Comparison of ENCODE assay signal across 7 mouse cellular contexts in genomic region chr1:90207739-90208502, GRCm38 (mm10). TPM values are rescaled to one million over a fixed set of nuclear protein-coding genes. Genes with fewer than 3 reads are reported as not detected.
DNase-seq lines count a peak whose midpoint lies in the region; ATAC-seq lines count a peak whose summit lies in the region.

No protein-coding gene starts in this region.

- peaks cover 8% of the 10 kb centered on the region; the same call in 1 of the 2 replicates for H3K27me3 ChIP-seq in forebrain, embryonic 10.5 days (ENCODE audit: poor library complexity, severe bottlenecking)
- no peaks in the 10 kb centered on the region; the same call in 1 of the 2 replicates for H3K27me3 ChIP-seq in hindbrain, embryonic 15.5 days
- H3K27me3 ChIP-seq in midbrain, embryonic 13.5 days, result peaks cover 5% of the 10 kb centered on the region

- no peak overlapping the region for H3K9ac ChIP-seq in hindbrain, embryonic 15.5 days
- H3K9ac ChIP-seq in midbrain, embryonic 13.5 days (replicated peaks), result no peak overlapping the region

- WGBS in forebrain, embryonic 10.5 days, result 71% methylated on average over 6 of the region's 6 CpGs
- 62% methylated on average over 6 of the region's 6 CpGs for WGBS in hindbrain, embryonic 15.5 days
- 50% methylated on average over 6 of the region's 6 CpGs for WGBS in midbrain, embryonic 13.5 days

- H3K4me1 ChIP-seq in brown adipose tissue, adult 24 weeks (ENCODE audit: control insufficient read depth, insufficient read depth, insufficient read length, low read length), result peaks cover 30% of the 10 kb centered on the region
- H3K4me1 ChIP-seq in forebrain, embryonic 10.5 days, result peaks cover 90% of the 10 kb centered on the region
- peaks cover 64% of the 10 kb centered on the region for H3K4me1 ChIP-seq in hindbrain, embryonic 15.5 days (replicated peaks)
- H3K4me1 ChIP-seq in midbrain, embryonic 13.5 days (replicated peaks), result peaks cover 85% of the 10 kb centered on the region

- H3K27ac ChIP-seq in brown adipose tissue, adult 24 weeks (replicated peaks; ENCODE audit: low read depth, low read length), result peak overlapping the region; percentile 97
- peak overlapping the region; percentile 12 for H3K27ac ChIP-seq in forebrain, embryonic 10.5 days
- no peak overlapping the region for H3K27ac ChIP-seq in hindbrain, embryonic 15.5 days (replicated peaks)
- H3K27ac ChIP-seq in midbrain, embryonic 13.5 days, result peak overlapping the region; percentile 70

- peak overlapping the region; percentile 60 for H3K4me2 ChIP-seq in hindbrain, embryonic 15.5 days
- H3K4me2 ChIP-seq in midbrain, embryonic 13.5 days (replicated peaks), result peak overlapping the region; percentile 65

- no peak for ATAC-seq in hindbrain, embryonic 15.5 days (ENCODE audit: low FRiP score, low read depth)
- no peak for ATAC-seq in midbrain, embryonic 13.5 days
- no peak for ATAC-seq in inflammation-experienced regulatory T-cells, adult 6 months
- ATAC-seq in megakaryocyte-erythroid progenitor cell, adult 5-6 weeks (replicated peaks; ENCODE audit: low FRiP score, low TSS enrichment, poor library complexity, severe bottlenecking), result no peak

- H3K4me3 ChIP-seq in brown adipose tissue, adult 24 weeks (ENCODE audit: insufficient read depth, low read depth, low read length), result peak overlapping the region; percentile 50
- H3K4me3 ChIP-seq in forebrain, embryonic 10.5 days, result peak overlapping the region; percentile 12; the same call in 1 of the 2 replicates
- H3K4me3 ChIP-seq in hindbrain, embryonic 15.5 days, result no peak overlapping the region
- peak overlapping the region; percentile 58 for H3K4me3 ChIP-seq in midbrain, embryonic 13.5 days (replicated peaks)

- DNase-seq in forebrain, embryonic 10.5 days (ENCODE audit: extremely low spot score, low spot score), result no peak
- no peak for DNase-seq in adrenal gland, postnatal 4 days (ENCODE audit: low spot score in 2 of 2)

- peaks cover 44% of the 10 kb centered on the region for H3K36me3 ChIP-seq in forebrain, embryonic 10.5 days (replicated peaks)
- no peaks in the 10 kb centered on the region for H3K36me3 ChIP-seq in hindbrain, embryonic 15.5 days
- no peaks in the 10 kb centered on the region for H3K36me3 ChIP-seq in midbrain, embryonic 13.5 days

- no peaks in the 10 kb centered on the region for H3K9me3 ChIP-seq in forebrain, embryonic 10.5 days
- no peaks in the 10 kb centered on the region for H3K9me3 ChIP-seq in hindbrain, embryonic 15.5 days
- no peaks in the 10 kb centered on the region for H3K9me3 ChIP-seq in midbrain, embryonic 13.5 days

RNA-seq across cellular contexts. Expression of gene Ackr3, which starts 4.1 kb away (rescaled TPM):
- polyA plus RNA-seq in brown adipose tissue, adult 24 weeks (2012; ENCODE audit: insufficient read depth, insufficient read length, missing spikeins), result 74.7 and 97.7 TPM in 2 replicates
- 19.3 and 21.5 TPM in 2 replicates for polyA plus RNA-seq in forebrain, embryonic 10.5 days (2016; fragmentation: Nextera tagmentation; extraction: Ambion mirVana)
- polyA plus RNA-seq in hindbrain, embryonic 15.5 days (2015; fragmentation: Nextera tagmentation; extraction: Ambion mirVana), result 9.6 and 10.4 TPM in 2 replicates
- 16.1 and 17.1 TPM in 2 replicates for polyA plus RNA-seq in midbrain, embryonic 13.5 days (2015; fragmentation: Nextera tagmentation; extraction: Ambion mirVana)
- 10 to 100 TPM; 19.5 to 22.2 TPM for total RNA-seq in adrenal gland, postnatal 4 days (2021)
- under 1 TPM in 1 of 3 experiments, not detected in 2; 0.54 TPM for polyA plus RNA-seq in inflammation-experienced regulatory T-cells, adult 6 months (2017; shearing (Covaris generic))
- not detected in 2 replicates for total RNA-seq in megakaryocyte-erythroid progenitor cell, adult 5-6 weeks (2014; fragmentation: Nextera tagmentation)
- not detected in 2 replicates for total RNA-seq in megakaryocyte-erythroid progenitor cell, adult 5-6 weeks (2017)

RNA-seq across cellular contexts. Expression of gene Iqca, which starts 54.7 kb away (rescaled TPM):
- not detected in 2 replicates for polyA plus RNA-seq in brown adipose tissue, adult 24 weeks (2012; ENCODE audit: insufficient read depth, insufficient read length, missing spikeins)
- polyA plus RNA-seq in forebrain, embryonic 10.5 days (2016; fragmentation: Nextera tagmentation; extraction: Ambion mirVana), result 0.10 and 0.27 TPM in 2 replicates
- polyA plus RNA-seq in hindbrain, embryonic 15.5 days (2015; fragmentation: Nextera tagmentation; extraction: Ambion mirVana), result 0.92 and 1.4 TPM in 2 replicates
- polyA plus RNA-seq in midbrain, embryonic 13.5 days (2015; fragmentation: Nextera tagmentation; extraction: Ambion mirVana), result 0.24 and 0.35 TPM in 2 replicates
- not detected for total RNA-seq in adrenal gland, postnatal 4 days (2021)
- polyA plus RNA-seq in inflammation-experienced regulatory T-cells, adult 6 months (2017; shearing (Covaris generic)), result not detected
- not detected in 2 replicates for total RNA-seq in megakaryocyte-erythroid progenitor cell, adult 5-6 weeks (2014; fragmentation: Nextera tagmentation)
- total RNA-seq in megakaryocyte-erythroid progenitor cell, adult 5-6 weeks (2017), result not detected in 2 replicates
